Mouse (Mus musculus) midbrain, embryonic 14.5 days (tissue): ENCODE measurements around the gene Fam83e. TPM values are rescaled to one million over a fixed set of nuclear protein-coding genes. Genes with fewer than 3 reads are reported as not detected.

Experiments
- ATAC-seq: fragments of 200-750 bp; cut with Nextera tagmentation; 2 replicates; pipeline ENCODE4 v1.8.0; 2017; ENCODE audit warnings: moderate number of reproducible peaks, moderate library complexity; ENCODE audit not compliant: low FRiP score, low TSS enrichment
- DNase-seq: peaks from one replicate; pipeline ENCODE4 v3.0.0-alpha.2; 2015
- H3K27ac ChIP-seq: fragments of 300-500 bp; sonication (generic); replicated peaks from 2 replicates; pipeline ENCODE4 v1.5.1; 2014; ENCODE audit warnings: mild to moderate bottlenecking, low read depth, low read length, moderate library complexity
- H3K27me3 ChIP-seq: fragments of 300-500 bp; sonication (generic); 2 replicates; pipeline ENCODE4 v1.6.1; 2014; ENCODE audit warnings: low read length, control low read depth, mixed read lengths; ENCODE audit not compliant: control insufficient read depth, insufficient read depth
- H3K36me3 ChIP-seq: fragments of 300-500 bp; sonication (generic); 2 replicates; pipeline ENCODE4 v1.6.1; 2014; ENCODE audit warnings: low read length, control low read depth; ENCODE audit not compliant: control insufficient read depth, insufficient read depth
- H3K4me1 ChIP-seq: fragments of 300-500 bp; sonication (generic); 2 replicates; pipeline ENCODE4 v1.6.1; 2014; ENCODE audit warnings: mild to moderate bottlenecking, antibody characterized with exemption, low read length, control low read depth; ENCODE audit not compliant: control insufficient read depth, insufficient read depth
- H3K4me2 ChIP-seq: fragments of 300-500 bp; sonication (generic); 2 replicates; pipeline ENCODE4 v1.6.1; 2014; ENCODE audit warnings: mild to moderate bottlenecking, low read length, moderate library complexity
- H3K4me3 ChIP-seq: fragments of 300-500 bp; sonication (generic); replicated peaks from 2 replicates; pipeline ENCODE4 v1.5.1; 2014; ENCODE audit warnings: low read depth, low read length
- H3K9ac ChIP-seq: fragments of 300-500 bp; sonication (generic); replicated peaks from 2 replicates; pipeline ENCODE4 v1.6.1; 2014; ENCODE audit warnings: mild to moderate bottlenecking, low read length, moderate library complexity
- H3K9me3 ChIP-seq: fragments of 300-500 bp; sonication (generic); 2 replicates; pipeline ENCODE4 v1.6.1; 2016; ENCODE audit warnings: low read length, control low read depth, mixed read lengths; ENCODE audit not compliant: control insufficient read depth
- WGBS: fragments of 180-500 bp; shearing (Covaris S2); extraction: QIAGEN DNeasy Blood & Tissue Kit; methylation state at CpG from one replicate; pipeline ENCODE4 v1.1.7; 2014; 5-methylcytosine and 5-hydroxymethylcytosine counted together
- polyA plus RNA-seq: library from polyadenylated mRNA; unstranded; fragments of >200 nt; fragmentation: Nextera tagmentation; extraction: Ambion mirVana; gene quantifications from 2 replicates; pipeline ENCODE4 v1.2.1, GENCODE M21; 2014

Gene Fam83e
- polyA plus RNA-seq, 1 experiment from 2014 or later, result 0.46 TPM

DNA sequence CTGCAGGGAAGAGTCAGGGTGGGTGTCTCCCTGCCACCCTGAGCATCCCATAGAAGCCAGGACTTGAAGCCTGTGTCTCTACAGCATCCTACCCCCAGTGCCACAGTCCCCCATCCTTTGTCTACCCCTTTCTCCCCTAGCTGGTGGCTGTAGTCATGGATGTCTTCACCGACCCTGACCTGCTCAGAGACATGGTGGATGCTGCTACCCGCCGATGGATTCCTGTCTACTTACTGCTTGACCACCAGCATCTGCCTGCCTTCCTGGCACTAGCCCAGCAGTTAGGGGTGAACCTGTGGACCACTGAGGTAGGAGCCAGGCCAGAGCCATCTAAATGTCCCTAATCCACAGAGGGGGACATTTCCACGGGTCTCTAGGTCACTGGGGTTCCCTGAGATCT, 2.3 kb downstream of the Fam83e start:
- Histone ChIP-seq H3K9me3 (no peaks in the 10 kb centered on the region), H3K27ac (no peak overlapping the region), H3K4me3 (no peak overlapping the region), H3K27me3 (no peaks in the 10 kb centered on the region), H3K4me2 (no peak overlapping the region), H3K9ac (no peak overlapping the region), H3K36me3 (peaks cover 88% of the 10 kb centered on the region), H3K4me1 (peaks cover 10% of the 10 kb centered on the region)
- 92% methylated on average over 4 of the region's 4 CpGs for WGBS
- no peak for DNase-seq
- no peak for ATAC-seq

DNA sequence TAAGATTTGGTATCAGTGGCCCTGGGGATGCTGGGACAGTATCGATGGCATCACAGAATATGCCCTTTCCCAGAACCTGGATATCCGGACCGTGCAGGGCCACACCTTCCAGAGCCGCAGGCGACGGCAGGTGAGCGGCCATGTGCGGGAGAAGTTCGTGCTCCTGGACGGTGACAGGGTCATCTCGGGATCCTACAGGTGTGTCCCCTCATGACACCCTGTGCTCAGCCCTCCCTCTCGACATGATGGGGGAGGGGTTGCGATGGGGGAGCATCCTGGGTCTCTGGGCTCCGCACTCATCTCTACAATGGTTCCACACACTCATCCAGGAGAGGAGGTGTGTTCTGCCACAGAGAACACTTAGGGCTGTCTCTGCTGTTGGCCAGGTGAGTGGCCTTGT, 2.8 kb downstream of the Fam83e start:
- no peak overlapping the region for H3K27ac ChIP-seq
- 96% methylated on average over 14 of the region's 14 CpGs for WGBS
- H3K4me2 ChIP-seq, result no peak overlapping the region
- no peak for ATAC-seq
- H3K4me1 ChIP-seq, result peaks cover 6% of the 10 kb centered on the region
- DNase-seq, result no peak
- no peaks in the 10 kb centered on the region for H3K9me3 ChIP-seq
- H3K4me3 ChIP-seq, result no peak overlapping the region
- H3K9ac ChIP-seq, result no peak overlapping the region
- H3K36me3 ChIP-seq, result peaks cover 88% of the 10 kb centered on the region
- H3K27me3 ChIP-seq, result no peaks in the 10 kb centered on the region

GRCm38 (mm10) chr7:45725151-45725550, 4.1 kb downstream of the Fam83e start:
- no peaks in the 10 kb centered on the region for H3K27me3 ChIP-seq
- H3K36me3 ChIP-seq, result peaks cover 85% of the 10 kb centered on the region
- no peaks in the 10 kb centered on the region for H3K9me3 ChIP-seq
- no peak overlapping the region for H3K4me2 ChIP-seq
- no peak overlapping the region for H3K9ac ChIP-seq
- DNase-seq (no peak), ATAC-seq (no peak)
- no peak overlapping the region for H3K4me3 ChIP-seq
- WGBS, result 90% methylated on average over 9 of the region's 9 CpGs
- H3K4me1 ChIP-seq, result no peaks in the 10 kb centered on the region
- H3K27ac ChIP-seq, result no peak overlapping the region

- H3K27me3 ChIP-seq, result no peaks in the 10 kb centered on the region
- no peak within 1 kb of the TSS for H3K27ac ChIP-seq
- H3K9ac ChIP-seq, result no peak within 1 kb of the TSS
- peaks cover 79% of the 10 kb centered on the region for H3K36me3 ChIP-seq
- ATAC-seq, result no peak
- WGBS, result 94% methylated on average over 11 of the region's 11 CpGs
- H3K4me1 ChIP-seq, result no peaks in the 10 kb centered on the region
- no peak within 1 kb of the TSS for H3K4me2 ChIP-seq
- H3K9me3 ChIP-seq, result no peaks in the 10 kb centered on the region
- H3K4me3 ChIP-seq, result no peak within 1 kb of the TSS
- DNase-seq, result no peak
These were observed 4.7 kb downstream of the Fam83e start, which contains the start of gene Spaca4 for GRCm38 (mm10) chr7:45725713-45726112. TSS of gene Spaca4 (minus strand) at chr7:45725813.

GRCm38 (mm10) chr7:45726419-45726818, 5.4 kb downstream of the Fam83e start:
- Histone ChIP-seq H3K27me3 (no peaks in the 10 kb centered on the region), H3K9me3 (no peaks in the 10 kb centered on the region), H3K36me3 (peaks cover 72% of the 10 kb centered on the region), H3K4me1 (no peaks in the 10 kb centered on the region), H3K4me2 (no peak overlapping the region), H3K4me3 (no peak overlapping the region), H3K9ac (no peak overlapping the region), H3K27ac (no peak overlapping the region)
- ATAC-seq, result no peak
- 95% methylated on average over 10 of the region's 10 CpGs for WGBS
- no peak for DNase-seq

DNA sequence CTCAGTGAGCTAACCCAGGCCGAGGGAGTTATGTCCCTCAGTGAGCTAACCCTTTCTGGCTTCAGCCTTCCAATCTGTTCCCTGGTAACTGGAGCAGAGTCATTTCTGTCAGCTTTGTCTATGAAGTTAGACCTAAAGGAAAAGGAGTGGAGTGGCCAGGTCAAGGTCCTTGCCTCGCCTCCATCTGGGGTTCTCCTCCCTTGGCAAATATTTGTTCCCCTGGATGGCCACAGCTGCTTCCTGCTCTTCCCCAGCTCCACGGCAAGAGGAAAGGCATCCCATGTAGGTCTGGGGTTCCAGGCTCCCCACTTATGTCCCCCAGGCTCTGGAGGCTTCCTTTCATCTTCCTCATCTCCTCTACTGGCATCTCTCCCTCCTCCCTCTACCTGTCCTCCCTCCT, 6.6 kb downstream of the Fam83e start:
- WGBS, result 83% methylated on average over 3 of the region's 3 CpGs
- Histone ChIP-seq H3K9me3 (no peaks in the 10 kb centered on the region), H3K27me3 (no peaks in the 10 kb centered on the region), H3K9ac (no peak overlapping the region), H3K27ac (no peak overlapping the region), H3K4me1 (no peaks in the 10 kb centered on the region), H3K36me3 (peaks cover 60% of the 10 kb centered on the region), H3K4me2 (no peak overlapping the region), H3K4me3 (no peak overlapping the region)
- DNase-seq (no peak), ATAC-seq (no peak)

- 16% methylated on average over 16 of the region's 16 CpGs for WGBS
- Histone ChIP-seq H3K9ac (no peak overlapping the region), H3K4me1 (no peaks in the 10 kb centered on the region), H3K4me2 (no peak overlapping the region), H3K27ac (no peak overlapping the region), H3K27me3 (no peaks in the 10 kb centered on the region), H3K9me3 (no peaks in the 10 kb centered on the region), H3K36me3 (peaks cover 28% of the 10 kb centered on the region), H3K4me3 (no peak overlapping the region)
- ATAC-seq (no peak), DNase-seq (peak; percentile 53)
These were observed 9.9 kb downstream of the Fam83e start for GRCm38 (mm10) chr7:45730727-45731431.

GRCm38 (mm10) chr7:45733477-45733876, 12.5 kb downstream of the Fam83e start:
- DNase-seq, result no peak
- no peak overlapping the region for H3K9ac ChIP-seq
- H3K9me3 ChIP-seq, result no peaks in the 10 kb centered on the region
- no peak for ATAC-seq
- H3K27me3 ChIP-seq, result no peaks in the 10 kb centered on the region
- no peak overlapping the region for H3K4me2 ChIP-seq
- no peak overlapping the region for H3K4me3 ChIP-seq
- no peaks in the 10 kb centered on the region for H3K4me1 ChIP-seq
- 0 out of 2 replicates have a peak, but pooled peaks cover 9% of the 10 kb centered on the region for H3K36me3 ChIP-seq
- WGBS, result 88% methylated on average over 5 of the region's 5 CpGs
- no peak overlapping the region for H3K27ac ChIP-seq

GRCm38 (mm10) chr7:45739162-45739763, 18.3 kb downstream of the Fam83e start:
- Histone ChIP-seq H3K27me3 (no peaks in the 10 kb centered on the region), H3K4me3 (no peak overlapping the region), H3K4me2 (no peak overlapping the region), H3K36me3 (no peaks in the 10 kb centered on the region), H3K9me3 (no peaks in the 10 kb centered on the region), H3K9ac (no peak overlapping the region), H3K27ac (no peak overlapping the region), H3K4me1 (no peaks in the 10 kb centered on the region)
- DNase-seq (peak; percentile 95), ATAC-seq (peak; percentile 80; the same call in 1 of the 2 replicates)
- WGBS, result 8% methylated on average over 9 of the region's 9 CpGs
